Mouse (Mus musculus): ENCODE measurements around the gene Col26a1. TPM values are rescaled to one million over a fixed set of nuclear protein-coding genes. Genes with fewer than 3 reads are reported as not detected.

Col26a1 gene
- total and polyA plus RNA-seq, 2 experiments from 2014 or later = 27.1 to 43.7 TPM

- TF ChIP-seq CTCF (IDR thresholded peaks at IDR 0.05; ENCODE audit: low read depth) = peak; percentile 27; the same call in 1 of the 2 replicates
- DNase-seq (no peak), ATAC-seq (0 out of 2 replicates have a peak, but pooled peaks have one; percentile 20)
- no peaks in the 10 kb centered on the region for H3K36me3 ChIP-seq (ENCODE audit: insufficient read depth)
- no peak overlapping the region for H3K9ac ChIP-seq
- 65% methylated on average over 22 of the region's 22 CpGs for WGBS
- H3K27ac ChIP-seq (ENCODE audit: low read depth, low read length) = no peak overlapping the region
- H3K4me1 ChIP-seq (ENCODE audit: insufficient read depth) = no peaks in the 10 kb centered on the region
- no peaks in the 10 kb centered on the region for H3K27me3 ChIP-seq (ENCODE audit: insufficient read depth, low read length)
- H3K4me3 ChIP-seq (ENCODE audit: low read depth, low read length) = no peak overlapping the region
- no peak overlapping the region for H3K4me2 ChIP-seq (ENCODE audit: low read depth)
- 0 out of 2 replicates have a peak, but pooled peaks cover 4% of the 10 kb centered on the region for H3K9me3 ChIP-seq (ENCODE audit: low read length)
Measured at GRCm38 (mm10) chr5:136773044-136774039, 109.7 kb downstream of the Col26a1 start.

- Histone ChIP-seq H3K4me2 (ENCODE audit: low read depth) (no peak overlapping the region), H3K27me3 (ENCODE audit: insufficient read depth, low read length) (no peaks in the 10 kb centered on the region), H3K4me1 (ENCODE audit: insufficient read depth) (no peaks in the 10 kb centered on the region), H3K36me3 (ENCODE audit: insufficient read depth) (no peaks in the 10 kb centered on the region), H3K27ac (ENCODE audit: low read depth, low read length) (no peak overlapping the region), H3K4me3 (ENCODE audit: low read depth, low read length) (no peak overlapping the region), H3K9ac (no peak overlapping the region), H3K9me3 (ENCODE audit: low read length) (0 out of 2 replicates have a peak, but pooled peaks cover 4% of the 10 kb centered on the region)
- ATAC-seq (no peak), DNase-seq (no peak)
- WGBS = 94% methylated on average over 10 of the region's 10 CpGs
- no peak for TF ChIP-seq CTCF (IDR thresholded peaks at IDR 0.05; ENCODE audit: low read depth)
Measured at GRCm38 (mm10) chr5:136771132-136771531, 111.9 kb downstream of the Col26a1 start.

GRCm38 (mm10) chr5:136767304-136767703 is 115.7 kb downstream of the Col26a1 start:
- H3K27ac ChIP-seq (ENCODE audit: low read depth, low read length) = no peak overlapping the region
- no peaks in the 10 kb centered on the region for H3K27me3 ChIP-seq (ENCODE audit: insufficient read depth, low read length)
- H3K9ac ChIP-seq = no peak overlapping the region
- DNase-seq = no peak
- H3K36me3 ChIP-seq (ENCODE audit: insufficient read depth) = no peaks in the 10 kb centered on the region
- no peaks in the 10 kb centered on the region for H3K4me1 ChIP-seq (ENCODE audit: insufficient read depth)
- no peak overlapping the region for H3K4me2 ChIP-seq (ENCODE audit: low read depth)
- H3K9me3 ChIP-seq (ENCODE audit: low read length) = no peaks in the 10 kb centered on the region
- H3K4me3 ChIP-seq (ENCODE audit: low read depth, low read length) = no peak overlapping the region
- WGBS = 80% methylated on average over 9 of the region's 9 CpGs
- TF ChIP-seq CTCF (IDR thresholded peaks at IDR 0.05; ENCODE audit: low read depth) = no peak
- no peak for ATAC-seq

- Histone ChIP-seq H3K27me3 (ENCODE audit: insufficient read depth, low read length) (no peaks in the 10 kb centered on the region), H3K4me3 (ENCODE audit: low read depth, low read length) (no peak overlapping the region), H3K9ac (no peak overlapping the region), H3K27ac (ENCODE audit: low read depth, low read length) (no peak overlapping the region), H3K9me3 (ENCODE audit: low read length) (no peaks in the 10 kb centered on the region), H3K36me3 (ENCODE audit: insufficient read depth) (no peaks in the 10 kb centered on the region), H3K4me1 (ENCODE audit: insufficient read depth) (no peaks in the 10 kb centered on the region), H3K4me2 (ENCODE audit: low read depth) (no peak overlapping the region)
- ATAC-seq = no peak
- 33% methylated on average over 8 of the region's 8 CpGs for WGBS
- DNase-seq = no peak
- TF ChIP-seq CTCF (IDR thresholded peaks at IDR 0.05; ENCODE audit: low read depth) = peak; percentile 15; the same call in 1 of the 2 replicates
Measured at GRCm38 (mm10) chr5:136764157-136764669, 118.8 kb downstream of the Col26a1 start.

GRCm38 (mm10) chr5:136760345-136760744 is 122.7 kb downstream of the Col26a1 start:
- Histone ChIP-seq H3K4me2 (ENCODE audit: low read depth) (no peak overlapping the region), H3K4me3 (ENCODE audit: low read depth, low read length) (no peak overlapping the region), H3K4me1 (ENCODE audit: insufficient read depth) (no peaks in the 10 kb centered on the region), H3K9me3 (ENCODE audit: low read length) (no peaks in the 10 kb centered on the region), H3K27me3 (ENCODE audit: insufficient read depth, low read length) (no peaks in the 10 kb centered on the region), H3K27ac (ENCODE audit: low read depth, low read length) (no peak overlapping the region), H3K9ac (no peak overlapping the region), H3K36me3 (ENCODE audit: insufficient read depth) (no peaks in the 10 kb centered on the region)
- ATAC-seq = no peak
- WGBS = 66% methylated on average over 6 of the region's 6 CpGs
- TF ChIP-seq CTCF (IDR thresholded peaks at IDR 0.05; ENCODE audit: low read depth) = no peak
- no peak for DNase-seq

GRCm38 (mm10) chr5:136759781-136760180 is 123.2 kb downstream of the Col26a1 start:
- no peak overlapping the region for H3K4me3 ChIP-seq (ENCODE audit: low read depth, low read length)
- ATAC-seq = no peak
- no peak overlapping the region for H3K27ac ChIP-seq (ENCODE audit: low read depth, low read length)
- 46% methylated on average over 6 of the region's 6 CpGs for WGBS
- H3K9ac ChIP-seq = no peak overlapping the region
- H3K4me2 ChIP-seq (ENCODE audit: low read depth) = no peak overlapping the region
- no peaks in the 10 kb centered on the region for H3K27me3 ChIP-seq (ENCODE audit: insufficient read depth, low read length)
- H3K36me3 ChIP-seq (ENCODE audit: insufficient read depth) = no peaks in the 10 kb centered on the region
- TF ChIP-seq CTCF (IDR thresholded peaks at IDR 0.05; ENCODE audit: low read depth) = peak; percentile 54
- DNase-seq = no peak
- no peaks in the 10 kb centered on the region for H3K9me3 ChIP-seq (ENCODE audit: low read length)
- H3K4me1 ChIP-seq (ENCODE audit: insufficient read depth) = no peaks in the 10 kb centered on the region

- peak; percentile 88 for DNase-seq
- Histone ChIP-seq H3K36me3 (ENCODE audit: insufficient read depth) (no peaks in the 10 kb centered on the region), H3K4me2 (ENCODE audit: low read depth) (no peak overlapping the region), H3K9ac (no peak overlapping the region), H3K4me3 (ENCODE audit: low read depth, low read length) (no peak overlapping the region), H3K27me3 (ENCODE audit: insufficient read depth, low read length) (no peaks in the 10 kb centered on the region), H3K27ac (ENCODE audit: low read depth, low read length) (no peak overlapping the region), H3K9me3 (ENCODE audit: low read length) (no peaks in the 10 kb centered on the region), H3K4me1 (ENCODE audit: insufficient read depth) (no peaks in the 10 kb centered on the region)
- 4% methylated on average over 3 of the region's 3 CpGs for WGBS
- peak; percentile 16; the same call in 1 of the 2 replicates for ATAC-seq
- TF ChIP-seq CTCF (IDR thresholded peaks at IDR 0.05; ENCODE audit: low read depth) = peak; percentile 95
Measured at GRCm38 (mm10) chr5:136755696-136756095, 127.3 kb downstream of the Col26a1 start.
